ENCODE assay signal across 8 mouse cellular contexts in the genomic region with DNA sequence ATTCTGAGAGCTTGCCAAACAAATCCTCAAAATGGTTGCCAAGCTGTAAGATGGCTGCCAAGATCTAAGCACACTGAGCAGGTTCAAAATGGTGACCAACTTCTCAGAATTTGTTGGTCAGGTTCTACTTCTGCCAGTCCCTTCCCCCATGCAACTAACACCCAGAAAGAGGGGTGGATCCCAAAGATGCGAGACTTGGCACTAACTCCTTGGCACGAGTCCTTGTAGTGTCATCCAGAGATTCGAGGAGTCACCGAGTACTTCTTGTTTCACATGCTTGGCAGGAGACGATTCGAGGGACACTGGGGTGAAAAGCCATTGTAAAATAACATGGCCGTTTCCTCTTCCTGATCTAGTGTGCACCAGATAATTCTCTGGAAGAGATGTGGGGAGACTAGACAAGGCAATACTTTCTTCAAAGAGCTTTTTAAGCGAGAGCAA.
A peak's percentile ranks its signal among the peaks of the same experiment; 100 is the strongest.
DNase-seq lines count a peak whose midpoint lies in the region; ATAC-seq and TF ChIP-seq lines count a peak whose summit lies in the region.

No protein-coding gene starts in this region.

- ATAC-seq in cerebellum, adult (ENCODE audit: insufficient number of reproducible peaks, low FRiP score, low TSS enrichment) = no peak
- ATAC-seq in granulocyte monocyte progenitor cell, adult 5-6 weeks (replicated peaks; ENCODE audit: poor library complexity, severe bottlenecking) = peak; percentile 22; the same call in 1 of the 2 replicates
- no peak for ATAC-seq in kidney, postnatal 0 days (replicated peaks; ENCODE audit: low FRiP score, low read depth)

- H3K27ac ChIP-seq in kidney, postnatal 0 days = peak overlapping the region; percentile 48

- no peak for TF ChIP-seq CTCF in kidney, postnatal 0 days (IDR thresholded peaks at IDR 0.05; ENCODE audit: low read depth)

- peak overlapping the region; percentile 11; the same call in 1 of the 2 replicates for H3K4me2 ChIP-seq in kidney, postnatal 0 days (ENCODE audit: low read length)

- no peak overlapping the region for H3K4me3 ChIP-seq in kidney, postnatal 0 days (replicated peaks; ENCODE audit: low read depth, low read length)

- H3K4me1 ChIP-seq in kidney, postnatal 0 days (replicated peaks; ENCODE audit: insufficient read depth, low read length) = peaks cover 6% of the 10 kb centered on the region; the same call in 1 of the 2 replicates

- no peaks in the 10 kb centered on the region for H3K9me3 ChIP-seq in kidney, postnatal 0 days (replicated peaks; ENCODE audit: low read length)

- no peak overlapping the region for H3K9ac ChIP-seq in kidney, postnatal 0 days (ENCODE audit: low read depth, low read length)

- 51% methylated on average over 8 of the region's 8 CpGs for WGBS in kidney, postnatal 0 days

- H3K36me3 ChIP-seq in kidney, postnatal 0 days (ENCODE audit: insufficient read depth, low read length) = no peaks in the 10 kb centered on the region

- DNase-seq in cerebellum, adult 11 months = peak; percentile 48
- DNase-seq in spleen, adult 12 weeks (ENCODE audit: low spot score) = peak; percentile 37
- DNase-seq in spleen, postnatal 14 days (ENCODE audit: low spot score in 2 of 2) = no peak
- no peak for DNase-seq in kidney, postnatal 0 days (ENCODE audit: low spot score)
- peak; percentile 89 for DNase-seq in skeletal muscle tissue, adult 2 months (ENCODE audit: low read depth, low spot score)
- no peak for DNase-seq in right cerebral cortex, postnatal 25 days

- H3K27me3 ChIP-seq in kidney, postnatal 0 days (ENCODE audit: insufficient read depth, low read length) = no peaks in the 10 kb centered on the region

Comparison
In these comparisons a context has a peak if more than half of its experiments do, and no peak if none do; other contexts are left out.
1. DNase-seq: peak in cerebellum, adult 11 months (single experiment), spleen, adult 12 weeks (single experiment) and skeletal muscle tissue, adult 2 months (single experiment); none in spleen, postnatal 14 days (0 of 2), kidney, postnatal 0 days (single experiment) and right cerebral cortex, postnatal 25 days (single experiment).